Mouse (Mus musculus): ENCODE measurements around the gene Olfr99.
"Not testable (repeated sequence)": the region's sequence is repeated elsewhere in the genome, so short reads cannot be mapped to it uniquely, and the experiment has no call there.

Gene Olfr99

GRCm38 (mm10) chr17:37283360-37283759 lies at the start of gene Olfr99:
Gene Olfr99, minus strand, starts transcription at chr17:37283460.
- DNase-seq (ENCODE audit: low spot score), result no peak

GRCm38 (mm10) chr17:37316954-37317353 lies 33.7 kb upstream of the Olfr99 start, which contains the start of gene Olfr102:
Gene Olfr102, minus strand, starts transcription at chr17:37317054.
- no peak for DNase-seq (ENCODE audit: low spot score)

GRCm38 (mm10) chr17:37310146-37310699 lies 27.0 kb upstream of the Olfr99 start:
- DNase-seq (ENCODE audit: low spot score), result no peak

- no peak for DNase-seq (ENCODE audit: low spot score)
Observed at GRCm38 (mm10) chr17:37308483-37308882, 25.2 kb upstream of the Olfr99 start.

GRCm38 (mm10) chr17:37304213-37304612 lies 21.0 kb upstream of the Olfr99 start, which contains the start of gene Olfr101:
Gene Olfr101, minus strand, starts transcription at chr17:37304313.
- no peak for DNase-seq (ENCODE audit: low spot score)

- no peak for DNase-seq (ENCODE audit: low spot score)
Observed at GRCm38 (mm10) chr17:37280331-37280730, 2.9 kb downstream of the Olfr99 start.

- DNase-seq (ENCODE audit: low spot score), result no peak
Observed at GRCm38 (mm10) chr17:37276573-37276972, 6.7 kb downstream of the Olfr99 start.

GRCm38 (mm10) chr17:37275626-37276248 lies 7.5 kb downstream of the Olfr99 start:
- no peak for DNase-seq (ENCODE audit: low spot score)

GRCm38 (mm10) chr17:37270702-37271092 lies 12.6 kb downstream of the Olfr99 start:
- no peak for DNase-seq (ENCODE audit: low spot score)

GRCm38 (mm10) chr17:37270058-37270701 lies 13.1 kb downstream of the Olfr99 start, which contains the start of gene H2-M3:
Gene H2-M3, plus strand, starts transcription at chr17:37270220.
- peak; percentile 79 for DNase-seq (ENCODE audit: low spot score)

GRCm38 (mm10) chr17:37263626-37264025 lies 19.6 kb downstream of the Olfr99 start, which contains the start of gene Olfr98:
Gene Olfr98, minus strand, starts transcription at chr17:37263749.
- no peak for DNase-seq (ENCODE audit: low spot score)

- peak; percentile 12 for DNase-seq (ENCODE audit: low spot score)
Observed at GRCm38 (mm10) chr17:37250544-37250943, 32.7 kb downstream of the Olfr99 start.

GRCm38 (mm10) chr17:37249460-37249859 lies 33.8 kb downstream of the Olfr99 start:
- no peak for DNase-seq (ENCODE audit: low spot score)

- no peak for DNase-seq (ENCODE audit: low spot score)
Observed at GRCm38 (mm10) chr17:37246715-37247114, 36.5 kb downstream of the Olfr99 start.

GRCm38 (mm10) chr17:37242198-37242597 lies 41.1 kb downstream of the Olfr99 start:
- DNase-seq (ENCODE audit: low spot score), result peak; percentile 48

- not testable (repeated sequence) for DNase-seq (ENCODE audit: low spot score)
Observed at GRCm38 (mm10) chr17:37237230-37237629, 46.0 kb downstream of the Olfr99 start, which contains the start of gene Olfr97. Gene Olfr97, minus strand, starts transcription at chr17:37237330.

All from yolk sac, embryonic 10.5 days (tissue).